Mouse (Mus musculus): ENCODE measurements around the gene Gm11238.
"Not testable (repeated sequence)": the region's sequence is repeated elsewhere in the genome, so short reads cannot be mapped to it uniquely, and the experiment has no call there.

The Gm11238 gene

DNA sequence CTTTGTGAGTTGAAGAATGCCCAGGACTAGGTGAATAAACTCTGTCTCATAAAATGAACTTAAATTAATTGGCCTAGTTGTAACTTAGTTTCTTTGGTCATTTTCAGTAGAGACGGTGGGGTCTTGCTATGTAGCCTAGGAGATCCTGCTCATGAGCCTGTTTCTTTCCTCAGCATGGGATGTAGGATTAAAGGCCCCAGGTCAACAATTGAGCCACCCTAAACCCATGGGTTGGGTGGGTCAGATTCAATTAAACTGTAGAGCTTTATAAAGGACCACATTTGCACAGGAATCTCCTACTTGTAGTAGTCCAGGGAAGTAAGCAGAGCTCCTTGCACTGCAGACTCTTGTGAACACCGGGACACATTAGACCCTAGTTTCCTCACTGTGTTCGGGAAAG lies at the start of gene Gm11238:
TSS of gene Gm11238 (plus strand) at position 301 of the 400 bp plus-strand sequence.
- not testable (repeated sequence) for DNase-seq

DNA sequence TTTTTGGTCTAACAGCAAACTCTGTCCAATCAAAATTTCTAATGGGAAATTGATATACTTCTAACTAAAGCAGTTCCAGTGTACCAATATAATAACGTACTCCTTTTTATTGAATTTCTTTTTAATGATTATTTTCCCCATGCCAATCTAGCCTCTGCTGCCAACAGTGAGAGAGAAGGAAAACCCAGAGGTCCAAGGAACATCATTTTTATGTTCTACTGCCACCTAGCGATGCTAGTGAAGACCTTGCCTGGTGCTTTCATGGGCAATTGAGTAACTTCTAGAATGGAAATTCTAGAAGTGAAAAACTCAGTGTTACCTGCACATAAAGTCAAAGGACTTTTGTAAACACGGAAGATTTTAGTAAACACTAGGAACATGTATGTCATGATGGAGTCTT lies 8.4 kb upstream of the Gm11238 start:
- DNase-seq = peak; percentile 11

DNA sequence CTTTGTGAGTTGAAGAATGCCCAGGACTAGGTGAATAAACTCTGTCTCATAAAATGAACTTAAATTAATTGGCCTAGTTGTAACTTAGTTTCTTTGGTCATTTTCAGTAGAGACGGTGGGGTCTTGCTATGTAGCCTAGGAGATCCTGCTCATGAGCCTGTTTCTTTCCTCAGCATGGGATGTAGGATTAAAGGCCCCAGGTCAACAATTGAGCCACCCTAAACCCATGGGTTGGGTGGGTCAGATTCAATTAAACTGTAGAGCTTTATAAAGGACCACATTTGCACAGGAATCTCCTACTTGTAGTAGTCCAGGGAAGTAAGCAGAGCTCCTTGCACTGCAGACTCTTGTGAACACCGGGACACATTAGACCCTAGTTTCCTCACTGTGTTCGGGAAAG lies 15.0 kb downstream of the Gm11238 start, which contains the start of gene Gm11237:
TSS of gene Gm11237 (plus strand) at position 301 of the 400 bp plus-strand sequence.
- DNase-seq = not testable (repeated sequence)

DNA sequence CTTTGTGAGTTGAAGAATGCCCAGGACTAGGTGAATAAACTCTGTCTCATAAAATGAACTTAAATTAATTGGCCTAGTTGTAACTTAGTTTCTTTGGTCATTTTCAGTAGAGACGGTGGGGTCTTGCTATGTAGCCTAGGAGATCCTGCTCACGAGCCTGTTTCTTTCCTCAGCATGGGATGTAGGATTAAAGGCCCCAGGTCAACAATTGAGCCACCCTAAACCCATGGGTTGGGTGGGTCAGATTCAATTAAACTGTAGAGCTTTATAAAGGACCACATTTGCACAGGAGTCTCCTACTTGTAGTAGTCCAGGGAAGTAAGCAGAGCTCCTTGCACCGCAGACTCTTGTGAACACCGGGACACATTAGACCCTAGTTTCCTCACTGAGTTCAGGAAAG lies 30.1 kb downstream of the Gm11238 start, which contains the start of gene Gm11236:
TSS of gene Gm11236 (plus strand) at position 301 of the 400 bp plus-strand sequence.
- DNase-seq = not testable (repeated sequence)

DNA sequence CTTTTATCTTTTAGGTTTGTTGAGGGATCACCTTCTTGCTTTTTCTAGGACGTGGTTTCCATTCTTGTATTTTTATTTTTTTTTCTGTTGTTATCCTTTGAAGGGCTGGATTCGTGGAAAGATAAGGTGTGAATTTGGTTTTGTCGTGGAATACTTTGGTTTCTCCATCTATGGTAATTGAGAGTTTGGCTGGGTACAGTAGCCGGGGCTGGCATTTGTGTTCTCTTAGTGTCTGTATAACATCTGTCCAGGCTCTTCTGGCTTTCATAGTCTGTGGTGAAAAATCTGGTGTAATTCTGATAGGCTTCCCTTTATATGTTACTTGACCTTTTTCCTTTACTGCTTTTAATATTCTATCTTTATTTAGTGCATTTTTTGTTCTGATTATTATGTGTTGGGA lies 54.2 kb downstream of the Gm11238 start:
- not testable (repeated sequence) for DNase-seq

DNA sequence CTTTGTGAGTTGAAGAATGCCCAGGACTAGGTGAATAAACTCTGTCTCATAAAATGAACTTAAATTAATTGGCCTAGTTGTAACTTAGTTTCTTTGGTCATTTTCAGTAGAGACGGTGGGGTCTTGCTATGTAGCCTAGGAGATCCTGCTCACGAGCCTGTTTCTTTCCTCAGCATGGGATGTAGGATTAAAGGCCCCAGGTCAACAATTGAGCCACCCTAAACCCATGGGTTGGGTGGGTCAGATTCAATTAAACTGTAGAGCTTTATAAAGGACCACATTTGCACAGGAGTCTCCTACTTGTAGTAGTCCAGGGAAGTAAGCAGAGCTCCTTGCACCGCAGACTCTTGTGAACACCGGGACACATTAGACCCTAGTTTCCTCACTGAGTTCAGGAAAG lies 60.4 kb downstream of the Gm11238 start, which contains the start of gene Gm11239:
TSS of gene Gm11239 (plus strand) at position 301 of the 400 bp plus-strand sequence.
- DNase-seq = not testable (repeated sequence)

DNA sequence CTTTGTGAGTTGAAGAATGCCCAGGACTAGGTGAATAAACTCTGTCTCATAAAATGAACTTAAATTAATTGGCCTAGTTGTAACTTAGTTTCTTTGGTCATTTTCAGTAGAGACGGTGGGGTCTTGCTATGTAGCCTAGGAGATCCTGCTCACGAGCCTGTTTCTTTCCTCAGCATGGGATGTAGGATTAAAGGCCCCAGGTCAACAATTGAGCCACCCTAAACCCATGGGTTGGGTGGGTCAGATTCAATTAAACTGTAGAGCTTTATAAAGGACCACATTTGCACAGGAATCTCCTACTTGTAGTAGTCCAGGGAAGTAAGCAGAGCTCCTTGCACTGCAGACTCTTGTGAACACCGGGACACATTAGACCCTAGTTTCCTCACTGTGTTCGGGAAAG lies 75.5 kb downstream of the Gm11238 start, which contains the start of gene Gm428:
TSS of gene Gm428 (plus strand) at position 301 of the 400 bp plus-strand sequence.
- DNase-seq = not testable (repeated sequence)

Data from right cerebral cortex, adult 18-20 months (tissue).